Mouse (Mus musculus) heart, adult 2 months (tissue): ENCODE measurements around the gene Cfdp1.

Experiments used
- CTCF ChIP-seq: fragments of 200-600 bp; IDR thresholded peaks from 2 replicates; pipeline ENCODE4 v1.8.1; 2022; ENCODE audit warnings: antibody characterized with exemption, mild to moderate bottlenecking, moderate library complexity
- EP300 ChIP-seq: fragments of 200-500 bp; IDR thresholded peaks from 2 replicates; pipeline ENCODE4 v1.6.1; 2011; ENCODE audit warnings: low read depth, low read length, control low read depth; ENCODE audit not compliant: insufficient read depth
- POLR2A ChIP-seq: fragments of 200-500 bp; IDR thresholded peaks from 2 replicates; pipeline ENCODE4 v1.6.1; 2011; ENCODE audit warnings: mild to moderate bottlenecking, low read depth, low read length, control low read depth; ENCODE audit not compliant: insufficient read depth

- no peak for TF ChIP-seq CTCF
- TF ChIP-seq POLR2A, result no peak
- no peak for TF ChIP-seq EP300
These were observed 88.5 kb downstream of the Cfdp1 start for GRCm38 (mm10) chr8:111765616-111766015.
